Mouse (Mus musculus): ENCODE measurements at regions not wholly inside any gene's neighbourhood (a gene's known extent, or its start where the extent isn't known, plus 50 kb on each side); places are given as distances from the start of the nearest gene placed in this dataset.

- peak in 1 of 2 experiments; percentile 8 for DNase-seq (ENCODE audit: extremely low spot score in 1 of 2, low spot score in 1 of 2)
Measured at GRCm38 (mm10) chr16:80398118-80398517, 802.4 kb upstream of the Ncam2 start.

GRCm38 (mm10) chr16:80404399-80404798, 796.1 kb upstream of the Ncam2 start:
- no peak for DNase-seq (ENCODE audit: extremely low spot score in 1 of 2, low spot score in 1 of 2)

GRCm38 (mm10) chr16:80408621-80409020, 791.9 kb upstream of the Ncam2 start:
- DNase-seq (ENCODE audit: extremely low spot score in 1 of 2, low spot score in 1 of 2), result no peak

Measured in frontal cortex, adult 2 months (tissue).